Mouse (Mus musculus) CD4-positive, CD25-positive, alpha-beta regulatory T cell, adult 9 weeks (primary cell): ENCODE measurements around the gene Frg2f1. TPM values are rescaled to one million over a fixed set of nuclear protein-coding genes. Genes with fewer than 3 reads are reported as not detected.

Experiments used
- polyA plus RNA-seq: library from polyadenylated mRNA; unstranded; fragments of 100-300 nt; shearing (Covaris generic); gene quantifications from one replicate; pipeline ENCODE4 v1.2.1, GENCODE M21; 2017

Frg2f1 gene
- 1.4 TPM for polyA plus RNA-seq

DNA sequence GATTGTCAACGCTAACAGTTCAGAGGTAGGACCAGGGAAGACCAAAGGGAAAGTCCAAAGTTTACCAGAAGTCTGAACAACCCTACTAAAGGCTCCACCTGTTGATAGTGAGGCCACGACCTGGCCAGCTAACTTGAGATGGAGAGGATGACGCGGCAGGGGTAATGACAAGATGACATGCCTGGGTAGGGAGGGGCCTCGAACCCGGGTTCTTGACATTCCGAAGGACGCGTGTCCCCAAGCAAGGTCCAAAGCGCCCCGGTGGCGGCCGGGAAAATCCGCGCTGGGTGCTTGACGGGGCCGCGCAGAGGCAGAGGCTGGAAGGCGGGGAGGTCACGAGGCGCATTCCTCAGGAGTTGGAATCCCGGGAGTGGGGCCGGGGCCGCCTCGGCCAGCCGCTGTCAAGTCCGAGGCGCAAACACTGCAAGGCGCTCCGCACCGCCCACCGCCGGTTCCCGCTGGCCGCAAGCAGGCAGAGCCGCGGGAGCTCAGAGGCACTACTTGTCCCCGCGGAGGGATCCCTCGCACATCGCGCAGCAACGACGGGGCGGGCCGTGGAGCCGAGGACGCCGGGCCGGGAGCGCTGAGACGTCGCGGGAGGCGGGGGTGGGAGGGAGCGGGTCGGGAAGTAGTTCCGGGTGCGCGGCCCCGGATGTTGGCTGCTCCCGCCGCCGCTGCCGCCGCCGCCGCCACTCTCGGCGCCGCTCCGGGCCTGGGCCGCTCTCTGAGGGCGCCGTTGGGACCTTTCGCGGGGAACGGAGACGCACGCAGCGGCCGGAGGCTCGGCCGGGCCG, at the start of gene Frg2f1:
Gene Frg2f1, minus strand, starts transcription at position 499 of the 794 bp plus-strand sequence.

DNA sequence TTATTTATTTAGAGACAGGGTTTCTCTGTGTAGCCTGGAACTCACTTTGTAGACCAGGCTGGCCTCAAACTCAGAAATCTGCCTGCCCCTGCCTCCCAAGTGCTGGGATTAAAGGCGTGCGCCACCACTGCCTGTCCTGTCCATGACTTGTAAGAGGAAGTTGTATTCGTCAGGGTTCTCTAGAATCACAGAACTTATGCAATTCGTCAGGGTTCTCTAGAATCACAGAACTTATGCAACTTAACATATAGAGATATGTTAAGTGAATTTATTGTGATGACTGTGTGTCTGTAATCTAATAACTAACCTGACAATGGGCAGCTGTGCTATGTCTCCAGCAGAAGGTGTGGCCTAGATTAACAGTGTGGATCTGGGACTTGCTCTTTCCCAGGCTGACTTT, 2.7 kb downstream of the Frg2f1 start, which contains the start of gene Foxj3:
Gene Foxj3, plus strand, starts transcription at position 390 of the 400 bp plus-strand sequence.

DNA sequence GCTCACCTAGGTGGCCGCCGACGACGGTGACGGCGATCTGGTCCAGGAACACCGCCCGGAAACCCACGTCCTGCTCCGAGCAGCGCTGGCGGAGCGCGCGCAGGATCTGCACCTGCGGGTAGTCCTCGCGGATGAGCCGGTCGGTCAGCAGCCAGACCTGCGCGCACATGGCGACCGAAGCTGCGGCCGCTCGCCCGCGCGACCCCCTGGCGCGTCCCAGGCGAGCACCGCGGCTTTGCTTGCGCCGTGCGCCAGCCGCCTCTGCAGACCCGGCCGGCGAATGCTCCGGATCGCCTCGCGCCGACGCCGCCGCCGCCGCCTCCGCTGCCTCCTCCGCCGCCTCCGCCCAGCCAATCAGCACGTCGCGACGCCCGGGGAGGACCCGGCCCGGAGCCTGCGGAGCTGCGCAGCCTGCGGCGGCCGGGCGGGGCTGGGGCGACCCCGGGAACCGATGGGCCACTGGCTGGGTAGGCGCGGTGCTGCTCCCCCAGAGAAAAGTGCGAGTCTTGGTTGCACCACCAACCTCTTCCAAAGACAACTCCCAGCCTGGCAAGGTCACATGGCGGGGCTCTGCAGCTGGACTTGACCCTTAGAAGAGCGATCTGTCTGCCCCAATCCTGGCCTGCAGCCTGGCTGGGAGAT, 46.9 kb downstream of the Frg2f1 start, which contains the start of gene Rimkla:
Gene Rimkla, minus strand, starts transcription at position 338 of the 642 bp plus-strand sequence.

Other genes starting within 250 kb of the Frg2f1 start
- 57.1 TPM for gene Ybx1, start 244.9 kb downstream of the Frg2f1 start, polyA plus RNA-seq
- gene Ppih, start 219.0 kb downstream of the Frg2f1 start, polyA plus RNA-seq: 49.7 TPM
- gene Ccdc30, start 124.0 kb downstream of the Frg2f1 start, polyA plus RNA-seq: 15.1 TPM
- 48.4 TPM for gene Ppcs, start 117.1 kb downstream of the Frg2f1 start, polyA plus RNA-seq
- 0.62 TPM for gene Zmynd12, start 116.7 kb downstream of the Frg2f1 start, polyA plus RNA-seq
- 0.15 TPM for gene Rimkla, start 46.9 kb downstream of the Frg2f1 start, polyA plus RNA-seq
- gene Foxj3, start 2.5 kb downstream of the Frg2f1 start, polyA plus RNA-seq: 11.4 TPM
- gene Guca2a, start 98.2 kb upstream of the Frg2f1 start, polyA plus RNA-seq: not detected
- gene Guca2b, start 119.4 kb upstream of the Frg2f1 start, polyA plus RNA-seq: not detected
- 35.5 TPM for gene Hivep3, start 194.3 kb upstream of the Frg2f1 start, polyA plus RNA-seq